ENCODE assay signal across 9 mouse cellular contexts in genomic region chr1:43112882-43113281, GRCm38 (mm10). TPM values are rescaled to one million over a fixed set of nuclear protein-coding genes. Genes with fewer than 3 reads are reported as not detected.
DNase-seq lines count a peak whose midpoint lies in the region; ATAC-seq and TF ChIP-seq lines count a peak whose summit lies in the region.
"Had no signal": no experiment of that assay in that cellular context is flagged by ENCODE, and none has a peak within 500 bp of the region (broad histone marks: within the 10 kb centered on the region; RNA-seq: fewer than 3 reads in every experiment).

No protein-coding gene starts in this region.

- no peak overlapping the region for H3K27ac ChIP-seq in hindbrain, embryonic 10.5 days
- H3K27ac ChIP-seq in hindbrain, embryonic 12.5 days: no peak overlapping the region
- no peak overlapping the region for H3K27ac ChIP-seq in midbrain, postnatal 0 days (ENCODE audit: low read depth, low read length)
- H3K27ac ChIP-seq: limb, embryonic 13.5 days had no signal

- TF ChIP-seq CTCF in midbrain, postnatal 0 days (IDR thresholded peaks at IDR 0.05): peak; percentile 79

- H3K4me3 ChIP-seq in hindbrain, embryonic 10.5 days: no peak overlapping the region
- H3K4me3 ChIP-seq in hindbrain, embryonic 12.5 days: no peak overlapping the region
- no peak overlapping the region for H3K4me3 ChIP-seq in midbrain, postnatal 0 days (ENCODE audit: low read depth, low read length)
- H3K4me3 ChIP-seq: limb, embryonic 13.5 days had no signal

- ATAC-seq in hindbrain, embryonic 12.5 days (ENCODE audit: low FRiP score): no peak
- no peak for ATAC-seq in midbrain, postnatal 0 days (ENCODE audit: low FRiP score)

- H3K9me3 ChIP-seq in hindbrain, embryonic 10.5 days: no peaks in the 10 kb centered on the region
- no peaks in the 10 kb centered on the region for H3K9me3 ChIP-seq in hindbrain, embryonic 12.5 days (replicated peaks)
- no peaks in the 10 kb centered on the region for H3K9me3 ChIP-seq in midbrain, postnatal 0 days (ENCODE audit: low read length)
- H3K9me3 ChIP-seq: limb, embryonic 13.5 days had no signal

- WGBS in hindbrain, embryonic 10.5 days: 91% methylated on average over 2 of the region's 2 CpGs
- WGBS in hindbrain, embryonic 12.5 days: 92% methylated on average over 2 of the region's 2 CpGs
- 88% methylated on average over 2 of the region's 2 CpGs for WGBS in midbrain, postnatal 0 days

- no peak overlapping the region for H3K9ac ChIP-seq in hindbrain, embryonic 12.5 days
- H3K9ac ChIP-seq in midbrain, postnatal 0 days (replicated peaks; ENCODE audit: low read length, poor library complexity, severe bottlenecking): no peak overlapping the region
- H3K9ac ChIP-seq: limb, embryonic 13.5 days had no signal

- H3K4me2 ChIP-seq in hindbrain, embryonic 12.5 days (replicated peaks): no peak overlapping the region
- no peak overlapping the region for H3K4me2 ChIP-seq in midbrain, postnatal 0 days (ENCODE audit: low read depth, low read length, poor library complexity, severe bottlenecking)
- H3K4me2 ChIP-seq: limb, embryonic 13.5 days had no signal

- DNase-seq in hindbrain, embryonic 10.5 days (ENCODE audit: low spot score): peak; percentile 24
- DNase-seq in ES-CJ7 (ENCODE audit: low read depth, low spot score): peak; percentile 77
- peak; percentile 45 for DNase-seq in cerebellum, adult 8-10 months
- DNase-seq in gastrocnemius, postnatal 10 days: peak; percentile 66
- peak; percentile 74 to 80 for DNase-seq in left cerebral cortex, adult 18-20 months (ENCODE audit: low spot score in 2 of 2)
- DNase-seq in midbrain, postnatal 0 days (ENCODE audit: low spot score): peak; percentile 83
- peak; percentile 74 for DNase-seq in thymus, postnatal 4 days

- H3K4me1 ChIP-seq in hindbrain, embryonic 10.5 days (replicated peaks): no peaks in the 10 kb centered on the region
- no peaks in the 10 kb centered on the region for H3K4me1 ChIP-seq in hindbrain, embryonic 12.5 days
- H3K4me1 ChIP-seq in midbrain, postnatal 0 days (ENCODE audit: insufficient read depth, low read length): no peaks in the 10 kb centered on the region
- H3K4me1 ChIP-seq: limb, embryonic 13.5 days had no signal

- no peaks in the 10 kb centered on the region for H3K27me3 ChIP-seq in hindbrain, embryonic 10.5 days (ENCODE audit: insufficient read depth, poor library complexity, severe bottlenecking)
- H3K27me3 ChIP-seq in hindbrain, embryonic 12.5 days: no peaks in the 10 kb centered on the region
- no peaks in the 10 kb centered on the region for H3K27me3 ChIP-seq in midbrain, postnatal 0 days (ENCODE audit: insufficient read depth, low read length)
- H3K27me3 ChIP-seq: limb, embryonic 13.5 days had no signal

- peaks cover 95% of the 10 kb centered on the region for H3K36me3 ChIP-seq in hindbrain, embryonic 10.5 days
- peaks cover 69% of the 10 kb centered on the region for H3K36me3 ChIP-seq in hindbrain, embryonic 12.5 days
- peaks cover 23% of the 10 kb centered on the region for H3K36me3 ChIP-seq in midbrain, postnatal 0 days (ENCODE audit: insufficient read depth, low read length)

RNA-seq across cellular contexts. Expression of gene AI597479, which starts 14.4 kb away (rescaled TPM):
- polyA plus RNA-seq in hindbrain, embryonic 10.5 days (2016; fragmentation: Nextera tagmentation; extraction: Ambion mirVana): 34.9 and 42.1 TPM in 2 replicates
- polyA plus RNA-seq in hindbrain, embryonic 12.5 days (2016; fragmentation: Nextera tagmentation; extraction: Ambion mirVana): 46.3 and 46.7 TPM in 2 replicates
- total RNA-seq in gastrocnemius, postnatal 10 days (2021): 10 to 100 TPM; 11.7 to 12.8 TPM
- 10 to 100 TPM; 24.7 to 25.3 TPM for total RNA-seq in left cerebral cortex, adult 18-20 months (2021)
- total RNA-seq in midbrain, postnatal 0 days (2014; rRNA removed): 36.8 and 43.6 TPM in 2 replicates
- polyA plus RNA-seq in midbrain, postnatal 0 days (2015; fragmentation: Nextera tagmentation; extraction: Ambion mirVana): 36.6 and 38.3 TPM in 2 replicates

RNA-seq across cellular contexts. Expression of gene Tgfbrap1, which starts 14.4 kb away (rescaled TPM):
- polyA plus RNA-seq in hindbrain, embryonic 10.5 days (2016; fragmentation: Nextera tagmentation; extraction: Ambion mirVana): 14.4 and 16.3 TPM in 2 replicates
- 16.9 and 17.2 TPM in 2 replicates for polyA plus RNA-seq in hindbrain, embryonic 12.5 days (2016; fragmentation: Nextera tagmentation; extraction: Ambion mirVana)
- 10 to 100 TPM; 12.0 to 12.6 TPM for total RNA-seq in gastrocnemius, postnatal 10 days (2021)
- 10 to 100 TPM; 37.7 to 41.8 TPM for total RNA-seq in left cerebral cortex, adult 18-20 months (2021)
- 45.6 and 47.2 TPM in 2 replicates for total RNA-seq in midbrain, postnatal 0 days (2014; rRNA removed)
- polyA plus RNA-seq in midbrain, postnatal 0 days (2015; fragmentation: Nextera tagmentation; extraction: Ambion mirVana): 15.7 and 16.9 TPM in 2 replicates

Comparison
In these comparisons a context has a peak if more than half of its experiments do, and no peak if none do; other contexts are left out.
1. DNase-seq: peak in every context shown above with its lines; median percentile 83 in midbrain, postnatal 0 days; 77 in ES-CJ7; 77 in left cerebral cortex, adult 18-20 months; 74 in thymus, postnatal 4 days; 66 in gastrocnemius, postnatal 10 days; 45 in cerebellum, adult 8-10 months; 24 in hindbrain, embryonic 10.5 days.